Mouse (Mus musculus) cerebellum, adult 2 months (tissue): ENCODE results near the gene Lin7c.

Source experiments
- CTCF ChIP-seq: fragments of 200-500 bp; IDR thresholded peaks from 2 replicates; pipeline ENCODE4 v1.5.1; 2011; ENCODE audit warnings: low read depth, mild to moderate bottlenecking, control low read depth, low read length, moderate library complexity, borderline replicate concordance; ENCODE audit not compliant: insufficient read depth
- POLR2A ChIP-seq: fragments of 200-500 bp; IDR thresholded peaks from 2 replicates; pipeline ENCODE4 v1.6.1; 2011; ENCODE audit warnings: low read length, control low read depth, borderline replicate concordance; ENCODE audit not compliant: insufficient read depth

GRCm38 (mm10) chr2:109922306-109922705 lies 31.7 kb downstream of the Lin7c start:
- TF ChIP-seq POLR2A (no peak), CTCF (no peak)
